Mouse (Mus musculus): Measurements from ENCODE around the gene Anks1. TPM values are rescaled to one million over a fixed set of nuclear protein-coding genes. Genes with fewer than 3 reads are reported as not detected.

Gene Anks1
- polyA plus RNA-seq, 1 experiment from 2014 or later: 18.7 TPM

GRCm38 (mm10) chr17:28031281-28031941 lies 122.3 kb downstream of the Anks1 start:
- H3K27me3 ChIP-seq (ENCODE audit: insufficient read depth, low read length): no peaks in the 10 kb centered on the region
- no peak for TF ChIP-seq CTCF (IDR thresholded peaks at IDR 0.05; ENCODE audit: low read depth)
- H3K4me3 ChIP-seq (ENCODE audit: low read depth, low read length): no peak overlapping the region
- DNase-seq (no peak), ATAC-seq (ENCODE audit: insufficient read depth) (no peak)
- H3K9me3 ChIP-seq (ENCODE audit: low read depth, low read length): no peaks in the 10 kb centered on the region
- H3K36me3 ChIP-seq (ENCODE audit: insufficient read depth): no peaks in the 10 kb centered on the region
- no peak overlapping the region for H3K9ac ChIP-seq
- no peak overlapping the region for H3K4me2 ChIP-seq
- H3K4me1 ChIP-seq (ENCODE audit: insufficient read depth): peaks cover 19% of the 10 kb centered on the region
- WGBS: 43% methylated on average over 9 of the region's 9 CpGs
- H3K27ac ChIP-seq (ENCODE audit: low read depth): no peak overlapping the region

- no peak for TF ChIP-seq CTCF (IDR thresholded peaks at IDR 0.05; ENCODE audit: low read depth)
- H3K9me3 ChIP-seq (ENCODE audit: low read depth, low read length): no peaks in the 10 kb centered on the region
- ATAC-seq (ENCODE audit: insufficient read depth): no peak
Observed at GRCm38 (mm10) chr17:28032219-28032618, 123.1 kb downstream of the Anks1 start.

GRCm38 (mm10) chr17:28033046-28033580 lies 124.0 kb downstream of the Anks1 start:
- peak overlapping the region; percentile 11; the same call in 1 of the 2 replicates for H3K9ac ChIP-seq

More at GRCm38 (mm10) chr17:28032219-28032618, 123.1 kb downstream of the Anks1 start:
- Histone ChIP-seq H3K9ac (no peak overlapping the region), H3K4me2 (no peak overlapping the region), H3K4me1 (ENCODE audit: insufficient read depth) (peaks cover 12% of the 10 kb centered on the region; the same call in 1 of the 2 replicates), H3K36me3 (ENCODE audit: insufficient read depth) (no peaks in the 10 kb centered on the region), H3K27ac (ENCODE audit: low read depth) (peak overlapping the region; percentile 51; the same call in 1 of the 2 replicates), H3K27me3 (ENCODE audit: insufficient read depth, low read length) (no peaks in the 10 kb centered on the region), H3K4me3 (ENCODE audit: low read depth, low read length) (no peak overlapping the region)
- 55% methylated on average over 10 of the region's 10 CpGs for WGBS
- DNase-seq: no peak

GRCm38 (mm10) chr17:28034986-28035385 lies 125.9 kb downstream of the Anks1 start:
- Histone ChIP-seq H3K27ac (ENCODE audit: low read depth) (peak overlapping the region; percentile 84), H3K36me3 (ENCODE audit: insufficient read depth) (peaks cover 13% of the 10 kb centered on the region; the same call in 1 of the 2 replicates), H3K4me3 (ENCODE audit: low read depth, low read length) (no peak overlapping the region), H3K9ac (no peak overlapping the region), H3K9me3 (ENCODE audit: low read depth, low read length) (no peaks in the 10 kb centered on the region), H3K27me3 (ENCODE audit: insufficient read depth, low read length) (no peaks in the 10 kb centered on the region), H3K4me2 (no peak overlapping the region), H3K4me1 (ENCODE audit: insufficient read depth) (peaks cover 12% of the 10 kb centered on the region; the same call in 1 of the 2 replicates)
- DNase-seq (peak; percentile 73), ATAC-seq (ENCODE audit: insufficient read depth) (peak; percentile 73)
- no peak for TF ChIP-seq CTCF (IDR thresholded peaks at IDR 0.05; ENCODE audit: low read depth)
- 57% methylated on average over 8 of the region's 8 CpGs for WGBS

More at GRCm38 (mm10) chr17:28033046-28033580, 124.0 kb downstream of the Anks1 start:
- DNase-seq: no peak
- H3K27ac ChIP-seq (ENCODE audit: low read depth): peak overlapping the region; percentile 51; the same call in 1 of the 2 replicates
- H3K9me3 ChIP-seq (ENCODE audit: low read depth, low read length): no peaks in the 10 kb centered on the region
- no peak overlapping the region for H3K4me2 ChIP-seq
- H3K4me1 ChIP-seq (ENCODE audit: insufficient read depth): peaks cover 12% of the 10 kb centered on the region; the same call in 1 of the 2 replicates
- no peaks in the 10 kb centered on the region for H3K27me3 ChIP-seq (ENCODE audit: insufficient read depth, low read length)
- no peak for TF ChIP-seq CTCF (IDR thresholded peaks at IDR 0.05; ENCODE audit: low read depth)
- no peak overlapping the region for H3K4me3 ChIP-seq (ENCODE audit: low read depth, low read length)
- H3K36me3 ChIP-seq (ENCODE audit: insufficient read depth): no peaks in the 10 kb centered on the region
- ATAC-seq (ENCODE audit: insufficient read depth): no peak
- 23% methylated on average over 3 of the region's 3 CpGs for WGBS

GRCm38 (mm10) chr17:28036813-28037756 lies 128.0 kb downstream of the Anks1 start:
- ATAC-seq (ENCODE audit: insufficient read depth) (no peak), DNase-seq (no peak)
- Histone ChIP-seq H3K9ac (no peak overlapping the region), H3K36me3 (ENCODE audit: insufficient read depth) (peaks cover 23% of the 10 kb centered on the region), H3K4me3 (ENCODE audit: low read depth, low read length) (no peak overlapping the region), H3K9me3 (ENCODE audit: low read depth, low read length) (no peaks in the 10 kb centered on the region), H3K27ac (ENCODE audit: low read depth) (peak overlapping the region; percentile 42; the same call in 1 of the 2 replicates), H3K4me1 (ENCODE audit: insufficient read depth) (peaks cover 8% of the 10 kb centered on the region; the same call in 1 of the 2 replicates), H3K27me3 (ENCODE audit: insufficient read depth, low read length) (no peaks in the 10 kb centered on the region), H3K4me2 (no peak overlapping the region)
- 61% methylated on average over 14 of the region's 14 CpGs for WGBS
- TF ChIP-seq CTCF (IDR thresholded peaks at IDR 0.05; ENCODE audit: low read depth): no peak

GRCm38 (mm10) chr17:28040620-28041019 lies 131.5 kb downstream of the Anks1 start:
- Histone ChIP-seq H3K27ac (ENCODE audit: low read depth) (no peak overlapping the region), H3K9ac (no peak overlapping the region), H3K4me3 (ENCODE audit: low read depth, low read length) (no peak overlapping the region), H3K27me3 (ENCODE audit: insufficient read depth, low read length) (no peaks in the 10 kb centered on the region), H3K4me1 (ENCODE audit: insufficient read depth) (no peaks in the 10 kb centered on the region), H3K36me3 (ENCODE audit: insufficient read depth) (peaks cover 34% of the 10 kb centered on the region), H3K9me3 (ENCODE audit: low read depth, low read length) (no peaks in the 10 kb centered on the region), H3K4me2 (no peak overlapping the region)
- no peak for DNase-seq
- WGBS: 36% methylated on average over 16 of the region's 16 CpGs
- no peak for TF ChIP-seq CTCF (IDR thresholded peaks at IDR 0.05; ENCODE audit: low read depth)
- no peak for ATAC-seq (ENCODE audit: insufficient read depth)
